Comparison of ENCODE assay signal across 12 mouse cellular contexts in the genomic region with DNA sequence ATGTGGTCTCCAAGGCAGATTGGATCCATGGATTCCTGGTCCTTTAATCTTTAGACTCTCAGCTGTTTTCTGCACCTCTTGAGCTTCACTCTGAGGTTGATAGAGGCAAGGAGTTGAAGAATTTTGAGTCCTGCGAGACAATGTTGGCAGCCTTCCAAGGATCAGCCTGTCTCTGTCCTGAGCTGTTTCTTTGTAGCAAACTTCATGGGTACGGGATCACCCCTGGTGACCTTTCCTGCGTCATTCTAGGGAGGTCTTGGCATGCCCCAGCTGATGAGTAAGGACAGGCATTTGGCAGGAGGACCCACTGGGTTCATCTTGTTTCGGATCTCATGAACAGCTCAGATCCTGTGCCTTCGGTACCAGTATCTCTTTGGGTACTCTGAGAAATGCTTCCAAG. TPM values are rescaled to one million over a fixed set of nuclear protein-coding genes. Genes with fewer than 3 reads are reported as not detected.
DNase-seq lines count a peak whose midpoint lies in the region; ATAC-seq and TF ChIP-seq lines count a peak whose summit lies in the region.
"Had no signal": no experiment of that assay in that cellular context is flagged by ENCODE, and none has a peak within 500 bp of the region (broad histone marks: within the 10 kb centered on the region; RNA-seq: fewer than 3 reads in every experiment).

No protein-coding gene starts in this region.

- H3K9ac ChIP-seq in heart, embryonic 14.5 days (ENCODE audit: low read length) = no peak overlapping the region
- H3K9ac ChIP-seq in forebrain, embryonic 15.5 days (replicated peaks) = no peak overlapping the region
- H3K9ac ChIP-seq: midbrain, embryonic 15.5 days had no signal

- no peak for ATAC-seq in heart, embryonic 14.5 days (ENCODE audit: insufficient number of reproducible peaks, insufficient read depth, low FRiP score, low read depth)
- no peak for ATAC-seq in forebrain, embryonic 15.5 days (replicated peaks)
- ATAC-seq: inflammation-experienced regulatory T-cells, adult 6 months; midbrain, embryonic 15.5 days had no signal

- peak; percentile 65 for DNase-seq in gastrocnemius, adult 2 months
- no peak for DNase-seq in gastrocnemius, postnatal 4 days (ENCODE audit: low spot score in 2 of 2)
- peak; percentile 95 to 96 for DNase-seq in adrenal gland, adult (ENCODE audit: inconsistent age in 2 of 2, low spot score in 1 of 2)
- peak; percentile 75 to 86 for DNase-seq in kidney, postnatal 25 days
- DNase-seq in thymus, postnatal 25 days = no peak
- no peak for DNase-seq in cerebellum, postnatal 36 days
- DNase-seq: cerebellum, adult 9-10 months had no signal

- H3K9me3 ChIP-seq in heart, embryonic 14.5 days (ENCODE audit: control insufficient read depth, low read length) = no peaks in the 10 kb centered on the region
- H3K9me3 ChIP-seq in forebrain, embryonic 15.5 days = no peaks in the 10 kb centered on the region
- H3K9me3 ChIP-seq: midbrain, embryonic 15.5 days had no signal

- intact Hi-C loops in gastrocnemius, adult 2 months (cut with DNase I) = loop anchor here (5.0 kb wide), 1 partner anchor 35 kb away; no protein-coding TSS in a partner anchor

- WGBS in heart, embryonic 14.5 days = 30% methylated on average over 5 of the region's 5 CpGs
- 80% methylated on average over 5 of the region's 5 CpGs for WGBS in forebrain, embryonic 15.5 days

- H3K27me3 ChIP-seq in heart, embryonic 14.5 days (ENCODE audit: control insufficient read depth, insufficient read depth, low read length) = no peaks in the 10 kb centered on the region
- H3K27me3 ChIP-seq in forebrain, embryonic 15.5 days = no peaks in the 10 kb centered on the region
- H3K27me3 ChIP-seq: midbrain, embryonic 15.5 days had no signal

- no peak for TF ChIP-seq CTCF in gastrocnemius, adult 2 months (IDR thresholded peaks at IDR 0.05)

- H3K4me3 ChIP-seq in gastrocnemius, adult 2 months = peak overlapping the region; percentile 0; the same call in 1 of the 2 replicates
- H3K4me3 ChIP-seq in heart, embryonic 14.5 days (ENCODE audit: control insufficient read depth in 1 of 2, insufficient read depth in 1 of 2, low read depth in 1 of 2, low read length in 2 of 2) = no peak overlapping the region
- no peak overlapping the region for H3K4me3 ChIP-seq in forebrain, embryonic 15.5 days
- H3K4me3 ChIP-seq: midbrain, embryonic 15.5 days had no signal

- H3K27ac ChIP-seq in gastrocnemius, adult 2 months = peak overlapping the region; percentile 84
- peak overlapping the region; percentile 17 to 75; a peak in 3 of 4 replicates for H3K27ac ChIP-seq in heart, embryonic 14.5 days (replicated peaks in 1 of 2; ENCODE audit: control insufficient read depth in 1 of 2, insufficient read depth in 1 of 2, low read depth in 2 of 2, low read length in 2 of 2)
- no peak overlapping the region for H3K27ac ChIP-seq in forebrain, embryonic 15.5 days (replicated peaks)
- H3K27ac ChIP-seq: midbrain, embryonic 15.5 days had no signal

- H3K4me2 ChIP-seq in heart, embryonic 14.5 days (ENCODE audit: low read length) = peak overlapping the region; percentile 28; the same call in 1 of the 2 replicates
- H3K4me2 ChIP-seq in forebrain, embryonic 15.5 days (replicated peaks) = no peak overlapping the region
- H3K4me2 ChIP-seq: midbrain, embryonic 15.5 days had no signal

- peaks cover 4% of the 10 kb centered on the region; the same call in 1 of the 2 replicates for H3K36me3 ChIP-seq in heart, embryonic 14.5 days (ENCODE audit: control insufficient read depth, insufficient read depth, low read length)
- H3K36me3 ChIP-seq in forebrain, embryonic 15.5 days = no peaks in the 10 kb centered on the region
- H3K36me3 ChIP-seq: G1E; midbrain, embryonic 15.5 days had no signal

- H3K4me1 ChIP-seq in heart, embryonic 14.5 days (ENCODE audit: control insufficient read depth in 2 of 2, insufficient read depth in 2 of 2, low read length in 2 of 2) = peaks cover 32 to 55% of the 10 kb centered on the region in 2 experiments
- H3K4me1 ChIP-seq in forebrain, embryonic 15.5 days = peaks cover 45% of the 10 kb centered on the region

RNA-seq across cellular contexts. Expression of a gene that starts 22.9 kb away (rescaled TPM):
- 10 to 100 TPM; 20.9 to 27.4 TPM for total RNA-seq in gastrocnemius, adult 2 months (2021)
- 10 to 100 TPM; 44.3 to 46.1 TPM for total RNA-seq in gastrocnemius, postnatal 4 days (2021)
- 1.7 and 3.7 TPM in 2 replicates for polyA plus RNA-seq in heart, embryonic 14.5 days (2014; fragmentation: Nextera tagmentation; extraction: Ambion mirVana)
- 21.0 and 21.9 TPM in 2 replicates for polyA plus RNA-seq in forebrain, embryonic 15.5 days (2015; fragmentation: Nextera tagmentation; extraction: Ambion mirVana)
- polyA plus RNA-seq: G1E had no signal

Comparison
In these comparisons a context has a peak if more than half of its experiments do, and no peak if none do; other contexts are left out.
1. DNase-seq: peak in gastrocnemius, adult 2 months (single experiment), adrenal gland, adult (2 of 2) and kidney, postnatal 25 days (2 of 2); none in gastrocnemius, postnatal 4 days (0 of 2), thymus, postnatal 25 days (single experiment) and cerebellum, postnatal 36 days (0 of 2).